Mouse (Mus musculus) hindbrain, embryonic 14.5 days (tissue): ENCODE data around the gene Rrp8. TPM values are rescaled to one million over a fixed set of nuclear protein-coding genes. Genes with fewer than 3 reads are reported as not detected.

Experiments used
- ATAC-seq: fragments of 200-750 bp; cut with Nextera tagmentation; 2 replicates; pipeline ENCODE4 v1.8.0; 2017; ENCODE audit warnings: moderate number of reproducible peaks, mild to moderate bottlenecking, moderate TSS enrichment, moderate library complexity; ENCODE audit not compliant: low FRiP score
- DNase-seq: peaks from one replicate; pipeline ENCODE4 v3.0.0-alpha.2; 2015; ENCODE audit warnings: low spot score
- H3K27ac ChIP-seq: fragments of 300-500 bp; sonication (generic); 2 replicates; pipeline ENCODE4 v1.5.1; 2014; ENCODE audit warnings: mild to moderate bottlenecking, moderate library complexity
- H3K27me3 ChIP-seq: fragments of 300-500 bp; sonication (generic); 2 replicates; pipeline ENCODE4 v1.6.1; 2014; ENCODE audit warnings: mild to moderate bottlenecking, low read length, mixed read lengths; ENCODE audit not compliant: control insufficient read depth, insufficient read depth
- H3K36me3 ChIP-seq: fragments of 300-500 bp; sonication (generic); replicated peaks from 2 replicates; pipeline ENCODE4 v1.6.1; 2014; ENCODE audit not compliant: control insufficient read depth, insufficient read depth
- H3K4me1 ChIP-seq: fragments of 300-500 bp; sonication (generic); replicated peaks from 2 replicates; pipeline ENCODE4 v1.6.1; 2014; ENCODE audit warnings: antibody characterized with exemption, low read length, mixed read lengths; ENCODE audit not compliant: control insufficient read depth, insufficient read depth
- H3K4me2 ChIP-seq: fragments of 300-500 bp; sonication (generic); replicated peaks from 2 replicates; pipeline ENCODE4 v1.6.1; 2014; ENCODE audit warnings: mild to moderate bottlenecking, moderate library complexity
- H3K4me3 ChIP-seq: fragments of 300-500 bp; sonication (generic); replicated peaks from 2 replicates; pipeline ENCODE4 v1.5.1; 2014; ENCODE audit warnings: mild to moderate bottlenecking, low read length
- H3K9ac ChIP-seq: fragments of 300-500 bp; sonication (generic); 2 replicates; pipeline ENCODE4 v1.6.1; 2014
- H3K9me3 ChIP-seq: fragments of 300-500 bp; sonication (generic); 2 replicates; pipeline ENCODE4 v1.6.1; 2016; ENCODE audit warnings: low read length; ENCODE audit not compliant: control insufficient read depth
- WGBS: fragments of 180-500 bp; shearing (Covaris S2); extraction: QIAGEN DNeasy Blood & Tissue Kit; methylation state at CpG from one replicate; pipeline ENCODE4 v1.1.7; 2014; 5-methylcytosine and 5-hydroxymethylcytosine counted together
- polyA plus RNA-seq: library from polyadenylated mRNA; unstranded; fragments of >200 nt; fragmentation: Nextera tagmentation; extraction: Ambion mirVana; gene quantifications from 2 replicates; pipeline ENCODE4 v1.2.1, GENCODE M21; 2014

Gene Rrp8
- polyA plus RNA-seq, 1 experiment from 2014 or later, result 24.1 TPM

GRCm38 (mm10) chr7:105774661-105775060 lies 37.5 kb upstream of the Rrp8 start:
- Histone ChIP-seq H3K4me1 (peaks cover 53% of the 10 kb centered on the region), H3K4me2 (no peak overlapping the region), H3K4me3 (no peak overlapping the region), H3K27ac (no peak overlapping the region), H3K36me3 (peaks cover 80% of the 10 kb centered on the region), H3K9me3 (no peaks in the 10 kb centered on the region), H3K27me3 (no peaks in the 10 kb centered on the region), H3K9ac (no peak overlapping the region)
- DNase-seq (no peak), ATAC-seq (no peak)
- WGBS, result 32% methylated on average over 8 of the region's 8 CpGs

DNA sequence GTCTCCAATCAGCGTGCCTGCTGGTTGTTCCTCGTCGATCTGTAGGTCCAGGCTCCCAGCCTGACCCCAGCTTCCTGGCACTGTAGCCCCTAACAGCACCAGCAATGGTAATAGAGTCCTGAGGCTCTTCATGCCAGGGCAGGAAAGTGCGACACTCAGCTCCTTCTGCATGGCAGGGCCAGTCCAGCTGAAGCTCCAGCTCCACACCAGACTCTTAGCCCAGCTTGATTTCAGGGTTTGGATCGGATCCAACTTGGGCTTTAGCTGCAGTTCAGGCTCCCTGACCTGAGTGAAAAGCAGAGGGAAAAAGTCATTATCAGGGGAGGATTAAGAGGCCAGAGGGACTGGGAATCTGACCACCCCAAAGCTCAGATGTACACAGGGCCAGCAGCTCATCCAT lies 35.9 kb upstream of the Rrp8 start:
- H3K9me3 ChIP-seq, result no peaks in the 10 kb centered on the region
- no peak overlapping the region for H3K9ac ChIP-seq
- H3K36me3 ChIP-seq, result peaks cover 84% of the 10 kb centered on the region
- H3K4me3 ChIP-seq, result no peak overlapping the region
- H3K4me1 ChIP-seq, result peaks cover 50% of the 10 kb centered on the region
- no peak; the same call in 1 of the 2 replicates for ATAC-seq
- no peak overlapping the region for H3K27ac ChIP-seq
- 92% methylated on average over 5 of the region's 5 CpGs for WGBS
- no peak overlapping the region for H3K4me2 ChIP-seq
- H3K27me3 ChIP-seq, result no peaks in the 10 kb centered on the region
- DNase-seq, result no peak

DNA sequence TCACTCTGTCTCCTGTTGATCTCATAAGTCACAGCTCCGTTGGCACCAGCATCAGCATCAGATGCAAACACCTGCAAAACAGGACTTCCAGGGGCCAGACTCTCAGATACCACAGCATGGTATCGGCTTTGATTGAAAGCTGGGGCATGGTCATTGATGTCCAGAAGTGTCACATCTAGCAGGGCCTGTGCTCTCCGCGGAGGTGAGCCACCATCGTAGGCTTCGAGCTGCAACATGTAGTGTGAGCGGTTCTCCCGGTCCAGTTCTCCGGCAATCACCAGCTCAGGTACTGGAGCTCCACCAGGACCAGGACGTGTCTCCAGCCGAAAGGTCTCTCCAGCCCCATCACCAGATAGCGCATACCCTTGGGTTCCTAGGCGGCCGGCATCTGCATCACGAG lies 35.1 kb upstream of the Rrp8 start:
- peaks cover 50% of the 10 kb centered on the region for H3K4me1 ChIP-seq
- H3K27me3 ChIP-seq, result no peaks in the 10 kb centered on the region
- no peak overlapping the region for H3K9ac ChIP-seq
- peaks cover 84% of the 10 kb centered on the region for H3K36me3 ChIP-seq
- no peak for ATAC-seq
- H3K27ac ChIP-seq, result no peak overlapping the region
- no peak for DNase-seq
- 93% methylated on average over 15 of the region's 15 CpGs for WGBS
- H3K4me3 ChIP-seq, result no peak overlapping the region
- H3K4me2 ChIP-seq, result no peak overlapping the region
- H3K9me3 ChIP-seq, result no peaks in the 10 kb centered on the region

- Histone ChIP-seq H3K9me3 (no peaks in the 10 kb centered on the region), H3K27ac (no peak overlapping the region), H3K4me1 (peaks cover 39% of the 10 kb centered on the region), H3K27me3 (no peaks in the 10 kb centered on the region), H3K4me3 (no peak overlapping the region), H3K9ac (no peak overlapping the region), H3K4me2 (no peak overlapping the region), H3K36me3 (peaks cover 91% of the 10 kb centered on the region)
- ATAC-seq (no peak), DNase-seq (no peak)
- WGBS, result 87% methylated on average over 3 of the region's 3 CpGs
Measured at GRCm38 (mm10) chr7:105769959-105770358, 32.8 kb upstream of the Rrp8 start.

DNA sequence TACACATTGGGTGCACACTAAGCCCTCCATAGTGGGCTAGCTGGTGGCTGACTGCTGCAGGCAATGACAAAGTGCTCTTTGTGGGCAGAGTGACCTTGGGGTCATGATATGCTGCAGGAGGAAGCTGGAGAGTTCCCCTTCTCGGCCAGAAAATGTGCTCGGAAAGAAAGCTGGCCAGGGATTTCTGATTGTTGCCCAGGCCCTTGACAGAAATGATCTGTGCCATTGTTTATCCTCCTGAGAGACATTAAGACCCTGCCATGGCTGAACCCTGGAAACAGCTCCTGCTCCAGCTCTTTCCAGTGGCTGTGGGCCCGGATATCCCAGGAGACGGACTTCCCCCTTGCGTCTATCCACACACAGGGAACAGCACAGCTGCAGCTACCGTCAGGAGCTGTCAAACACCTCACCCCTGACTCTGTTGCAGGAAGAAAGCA lies 30.6 kb upstream of the Rrp8 start:
- Histone ChIP-seq H3K9me3 (no peaks in the 10 kb centered on the region), H3K4me1 (peaks cover 34% of the 10 kb centered on the region), H3K4me2 (no peak overlapping the region), H3K27ac (peak overlapping the region; percentile 43; the same call in 1 of the 2 replicates), H3K9ac (0 out of 2 replicates have a peak overlapping the region, but pooled peaks have one; percentile 11), H3K4me3 (no peak overlapping the region), H3K36me3 (peaks cover 100% of the 10 kb centered on the region), H3K27me3 (no peaks in the 10 kb centered on the region)
- no peak for DNase-seq
- peak; percentile 51; the same call in 1 of the 2 replicates for ATAC-seq
- WGBS, result 10% methylated on average over 6 of the region's 6 CpGs

GRCm38 (mm10) chr7:105764331-105764730 lies 27.1 kb upstream of the Rrp8 start:
- ATAC-seq, result no peak
- Histone ChIP-seq H3K27ac (no peak overlapping the region), H3K4me1 (peaks cover 27% of the 10 kb centered on the region), H3K9me3 (no peaks in the 10 kb centered on the region), H3K27me3 (no peaks in the 10 kb centered on the region), H3K9ac (no peak overlapping the region), H3K4me2 (no peak overlapping the region), H3K4me3 (no peak overlapping the region), H3K36me3 (peaks cover 97% of the 10 kb centered on the region)
- 82% methylated on average over 11 of the region's 11 CpGs for WGBS
- no peak for DNase-seq

DNA sequence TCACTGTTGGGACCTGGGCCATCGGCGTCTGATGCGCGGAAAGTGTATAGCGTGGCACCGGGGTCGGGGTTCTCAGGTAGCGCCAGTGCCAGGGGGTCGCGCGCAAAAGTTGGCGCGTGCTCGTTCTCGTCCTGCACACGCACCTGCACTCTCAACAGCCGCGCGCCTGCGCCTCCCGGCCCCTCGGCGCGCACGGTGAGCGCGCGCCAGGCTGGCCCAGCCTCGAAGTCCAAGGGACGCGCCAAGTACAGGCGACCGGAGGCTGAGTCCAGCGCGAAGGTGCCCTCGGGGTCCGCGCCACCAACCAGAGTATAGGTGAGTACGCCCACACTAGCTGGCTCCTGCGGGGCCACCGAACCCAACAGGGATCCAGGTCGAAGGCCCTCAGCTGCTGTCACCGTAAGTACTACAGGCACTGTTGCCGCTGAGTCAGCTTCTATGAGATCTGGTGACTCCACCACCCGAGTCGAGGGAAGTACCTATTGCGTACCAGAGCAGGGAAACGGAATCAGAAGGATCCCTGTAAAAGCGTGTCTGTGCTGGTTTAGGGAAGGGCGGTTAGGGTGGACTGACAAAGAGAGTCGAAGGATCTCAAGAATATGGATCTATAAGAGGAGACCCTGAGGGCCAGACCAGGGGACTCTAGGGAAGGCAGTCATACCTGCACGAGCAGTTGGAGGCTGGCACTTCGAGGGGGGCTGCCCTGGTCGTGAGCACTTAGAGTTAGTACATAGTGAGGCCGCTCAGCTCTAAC lies 25.5 kb upstream of the Rrp8 start:
- DNase-seq (no peak), ATAC-seq (no peak)
- H3K4me2 ChIP-seq, result no peak overlapping the region
- H3K36me3 ChIP-seq, result peaks cover 97% of the 10 kb centered on the region
- no peaks in the 10 kb centered on the region for H3K27me3 ChIP-seq
- H3K27ac ChIP-seq, result no peak overlapping the region
- 23% methylated on average over 54 of the region's 55 CpGs for WGBS
- H3K4me3 ChIP-seq, result no peak overlapping the region
- no peaks in the 10 kb centered on the region for H3K9me3 ChIP-seq
- H3K4me1 ChIP-seq, result peaks cover 11% of the 10 kb centered on the region; the same call in 1 of the 2 replicates
- no peak overlapping the region; the same call in 1 of the 2 replicates for H3K9ac ChIP-seq

- Histone ChIP-seq H3K9me3 (no peaks in the 10 kb centered on the region), H3K27ac (no peak overlapping the region), H3K9ac (no peak overlapping the region), H3K36me3 (peaks cover 97% of the 10 kb centered on the region), H3K4me2 (no peak overlapping the region), H3K4me3 (no peak overlapping the region), H3K27me3 (no peaks in the 10 kb centered on the region), H3K4me1 (peaks cover 5% of the 10 kb centered on the region; the same call in 1 of the 2 replicates)
- ATAC-seq (no peak), DNase-seq (no peak)
- 19% methylated on average over 51 of the region's 51 CpGs for WGBS
Measured at GRCm38 (mm10) chr7:105761813-105762484, 24.8 kb upstream of the Rrp8 start.

DNA sequence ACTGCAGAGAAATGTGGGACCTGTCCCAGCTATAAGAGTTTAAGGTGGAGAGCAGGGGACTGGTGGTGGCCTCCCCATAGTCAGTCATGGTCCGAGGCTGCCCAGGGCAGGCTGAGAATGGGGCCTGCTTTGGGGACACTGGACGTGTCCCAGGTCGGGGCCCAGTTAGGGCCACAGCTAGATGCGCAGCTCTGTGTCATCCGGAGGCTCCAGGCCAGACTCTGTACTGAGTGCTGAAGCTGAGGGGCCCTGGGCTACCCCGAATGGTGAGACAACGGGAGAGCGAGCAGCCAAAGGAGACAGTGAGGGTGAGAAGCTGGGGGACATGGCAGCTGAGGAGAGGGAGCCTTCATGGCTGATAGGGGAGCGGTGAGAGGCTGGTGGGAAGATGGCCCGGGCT lies 16.1 kb upstream of the Rrp8 start:
- peaks cover 8% of the 10 kb centered on the region; the same call in 1 of the 2 replicates for H3K4me1 ChIP-seq
- no peak overlapping the region for H3K27ac ChIP-seq
- no peak for DNase-seq
- ATAC-seq, result no peak
- no peaks in the 10 kb centered on the region for H3K27me3 ChIP-seq
- no peak overlapping the region for H3K9ac ChIP-seq
- no peak overlapping the region for H3K4me2 ChIP-seq
- H3K9me3 ChIP-seq, result no peaks in the 10 kb centered on the region
- H3K4me3 ChIP-seq, result no peak overlapping the region
- WGBS, result 91% methylated on average over 10 of the region's 10 CpGs
- H3K36me3 ChIP-seq, result peaks cover 71% of the 10 kb centered on the region
